Mouse (Mus musculus) kidney, postnatal 0 days (tissue): ENCODE results near the gene Kidins220. TPM values are rescaled to one million over a fixed set of nuclear protein-coding genes. Genes with fewer than 3 reads are reported as not detected.

Experiments
- ATAC-seq: fragments of 200-750 bp; cut with Nextera tagmentation; replicated peaks from 2 replicates; pipeline ENCODE4 v1.8.0; 2017; ENCODE audit warnings: low read depth, moderate number of reproducible peaks, moderate TSS enrichment, moderate library complexity; ENCODE audit not compliant: low FRiP score
- DNase-seq: peaks from one replicate; pipeline ENCODE4 v3.0.0-alpha.2; 2016; ENCODE audit warnings: low spot score
- H3K27ac ChIP-seq: fragments of 300-500 bp; sonication (generic); 2 replicates; pipeline ENCODE4 v1.5.1; 2014; ENCODE audit warnings: mild to moderate bottlenecking
- H3K27me3 ChIP-seq: fragments of 300-500 bp; sonication (generic); 2 replicates; pipeline ENCODE4 v1.6.1; 2014; ENCODE audit warnings: low read length, mixed read lengths; ENCODE audit not compliant: insufficient read depth
- H3K36me3 ChIP-seq: fragments of 300-500 bp; sonication (generic); 2 replicates; pipeline ENCODE4 v1.6.1; 2014; ENCODE audit warnings: low read length, mixed read lengths; ENCODE audit not compliant: insufficient read depth
- H3K4me1 ChIP-seq: fragments of 300-500 bp; sonication (generic); replicated peaks from 2 replicates; pipeline ENCODE4 v1.6.1; 2014; ENCODE audit warnings: antibody characterized with exemption, low read length, mixed read lengths; ENCODE audit not compliant: insufficient read depth
- H3K4me2 ChIP-seq: fragments of 300-500 bp; sonication (generic); 2 replicates; pipeline ENCODE4 v1.6.1; 2014; ENCODE audit warnings: mild to moderate bottlenecking, low read length, moderate library complexity, mixed read lengths
- H3K4me3 ChIP-seq: fragments of 300-500 bp; sonication (generic); replicated peaks from 2 replicates; pipeline ENCODE4 v1.5.1; 2014; ENCODE audit warnings: low read depth, low read length
- H3K9ac ChIP-seq: fragments of 300-500 bp; sonication (generic); 2 replicates; pipeline ENCODE4 v1.6.1; 2014; ENCODE audit warnings: low read depth, low read length
- H3K9me3 ChIP-seq: fragments of 300-500 bp; sonication (generic); replicated peaks from 2 replicates; pipeline ENCODE4 v1.6.1; 2016; ENCODE audit warnings: low read length, inconsistent platforms, mixed read lengths
- CTCF ChIP-seq: IDR thresholded peaks from 2 replicates; pipeline ENCODE4 v1.5.1; 2016; ENCODE audit warnings: antibody characterized with exemption, low read depth, mild to moderate bottlenecking, moderate library complexity
- WGBS: fragments of 180-500 bp; shearing (Covaris S2); extraction: QIAGEN DNeasy Blood & Tissue Kit; methylation state at CpG from one replicate; pipeline ENCODE4 v1.1.7; 2014; 5-methylcytosine and 5-hydroxymethylcytosine counted together
- polyA plus RNA-seq: library from polyadenylated mRNA; unstranded; fragments of >200 nt; fragmentation: Nextera tagmentation; extraction: Ambion mirVana; gene quantifications from 2 replicates; pipeline ENCODE4 v1.2.1, GENCODE M21; 2015

Gene Kidins220
- polyA plus RNA-seq, 1 experiment from 2014 or later, result 25.1 TPM

DNA sequence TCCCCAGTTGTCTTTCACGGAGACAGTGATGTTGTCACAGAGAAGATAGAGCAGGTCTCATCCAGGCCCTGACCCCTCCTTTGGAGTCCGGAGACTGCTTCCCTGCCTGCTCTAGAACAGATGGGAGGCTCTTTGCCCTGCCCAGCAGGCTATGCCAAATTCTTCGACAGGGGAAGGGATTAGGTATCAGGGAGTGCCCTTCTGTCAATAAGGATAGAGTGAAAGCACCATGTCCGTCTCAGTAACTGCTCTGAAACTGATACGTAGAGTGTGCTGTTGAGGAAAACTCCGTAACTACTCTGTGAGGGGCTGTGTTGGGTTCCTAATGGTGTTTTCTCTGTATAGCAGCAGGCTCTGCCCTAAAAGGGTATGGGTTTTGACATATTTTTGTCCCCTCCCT, 42.6 kb upstream of the Kidins220 start:
- 0 out of 2 replicates have a peak, but pooled peaks cover 10% of the 10 kb centered on the region for H3K4me1 ChIP-seq
- H3K4me2 ChIP-seq, result no peak overlapping the region
- no peak overlapping the region for H3K9ac ChIP-seq
- TF ChIP-seq CTCF, result no peak
- H3K4me3 ChIP-seq, result no peak overlapping the region
- no peaks in the 10 kb centered on the region for H3K36me3 ChIP-seq
- H3K27ac ChIP-seq, result no peak overlapping the region
- DNase-seq, result peak; percentile 88
- 55% methylated on average over 6 of the region's 6 CpGs for WGBS
- no peaks in the 10 kb centered on the region for H3K27me3 ChIP-seq
- no peaks in the 10 kb centered on the region for H3K9me3 ChIP-seq
- peak; percentile 31; the same call in 1 of the 2 replicates for ATAC-seq

- TF ChIP-seq CTCF, result no peak
- no peaks in the 10 kb centered on the region for H3K36me3 ChIP-seq
- 82% methylated on average over 1 of the region's 1 CpGs for WGBS
Measured at GRCm38 (mm10) chr12:24933206-24933775, 41.4 kb upstream of the Kidins220 start.

GRCm38 (mm10) chr12:24933996-24934395, 40.7 kb upstream of the Kidins220 start:
- Histone ChIP-seq H3K27me3 (no peaks in the 10 kb centered on the region), H3K36me3 (0 out of 2 replicates have a peak, but pooled peaks cover 1% of the 10 kb centered on the region), H3K4me1 (0 out of 2 replicates have a peak, but pooled peaks cover 6% of the 10 kb centered on the region), H3K4me2 (no peak overlapping the region), H3K9me3 (no peaks in the 10 kb centered on the region), H3K9ac (no peak overlapping the region), H3K27ac (peak overlapping the region; percentile 8; the same call in 1 of the 2 replicates), H3K4me3 (no peak overlapping the region)
- TF ChIP-seq CTCF, result no peak
- ATAC-seq (no peak), DNase-seq (peak; percentile 44)
- WGBS, result 49% methylated on average over 3 of the region's 3 CpGs

More at GRCm38 (mm10) chr12:24933206-24933775, 41.4 kb upstream of the Kidins220 start:
- DNase-seq (no peak), ATAC-seq (no peak)
- no peaks in the 10 kb centered on the region for H3K27me3 ChIP-seq
- H3K27ac ChIP-seq, result 0 out of 2 replicates have a peak overlapping the region, but pooled peaks have one; percentile 8
- no peak overlapping the region for H3K4me2 ChIP-seq
- 0 out of 2 replicates have a peak, but pooled peaks cover 9% of the 10 kb centered on the region for H3K4me1 ChIP-seq
- H3K9ac ChIP-seq, result no peak overlapping the region
- H3K4me3 ChIP-seq, result no peak overlapping the region
- H3K9me3 ChIP-seq, result no peaks in the 10 kb centered on the region

- Histone ChIP-seq H3K27ac (no peak overlapping the region), H3K9ac (no peak overlapping the region), H3K4me3 (no peak overlapping the region), H3K36me3 (peaks cover 8% of the 10 kb centered on the region; the same call in 1 of the 2 replicates), H3K9me3 (no peaks in the 10 kb centered on the region), H3K4me1 (0 out of 2 replicates have a peak, but pooled peaks cover 6% of the 10 kb centered on the region), H3K4me2 (no peak overlapping the region), H3K27me3 (no peaks in the 10 kb centered on the region)
- TF ChIP-seq CTCF, result no peak
- ATAC-seq (no peak), DNase-seq (no peak)
- 44% methylated on average over 1 of the region's 1 CpGs for WGBS
Measured at GRCm38 (mm10) chr12:24936281-24936680, 38.4 kb upstream of the Kidins220 start.

DNA sequence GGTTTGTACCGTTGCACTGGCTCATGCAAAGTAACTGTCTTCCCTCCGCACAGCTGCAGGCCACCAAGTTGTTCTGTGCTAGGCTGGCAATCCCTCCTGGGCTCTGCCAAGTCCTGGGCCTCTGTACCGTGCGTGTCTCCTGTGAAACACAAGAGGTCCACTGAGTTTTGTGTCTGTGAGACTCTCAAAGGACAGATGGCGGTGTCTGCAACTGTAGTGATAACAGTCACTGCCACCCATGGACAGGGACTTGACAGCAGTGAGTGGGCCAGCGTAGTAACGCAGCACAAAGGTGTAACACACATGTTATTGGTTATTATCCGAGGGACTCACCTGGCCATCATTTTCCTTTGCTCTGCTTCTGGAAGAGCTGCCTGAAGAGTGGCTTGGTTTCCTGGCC, 35.4 kb upstream of the Kidins220 start:
- no peak for TF ChIP-seq CTCF
- no peak overlapping the region for H3K27ac ChIP-seq
- no peaks in the 10 kb centered on the region for H3K27me3 ChIP-seq
- H3K4me2 ChIP-seq, result no peak overlapping the region
- ATAC-seq, result no peak
- DNase-seq, result no peak
- peaks cover 11% of the 10 kb centered on the region; the same call in 1 of the 2 replicates for H3K36me3 ChIP-seq
- no peaks in the 10 kb centered on the region for H3K9me3 ChIP-seq
- H3K4me1 ChIP-seq, result no peaks in the 10 kb centered on the region
- no peak overlapping the region for H3K9ac ChIP-seq
- H3K4me3 ChIP-seq, result no peak overlapping the region
- WGBS, result 94% methylated on average over 8 of the region's 8 CpGs

DNA sequence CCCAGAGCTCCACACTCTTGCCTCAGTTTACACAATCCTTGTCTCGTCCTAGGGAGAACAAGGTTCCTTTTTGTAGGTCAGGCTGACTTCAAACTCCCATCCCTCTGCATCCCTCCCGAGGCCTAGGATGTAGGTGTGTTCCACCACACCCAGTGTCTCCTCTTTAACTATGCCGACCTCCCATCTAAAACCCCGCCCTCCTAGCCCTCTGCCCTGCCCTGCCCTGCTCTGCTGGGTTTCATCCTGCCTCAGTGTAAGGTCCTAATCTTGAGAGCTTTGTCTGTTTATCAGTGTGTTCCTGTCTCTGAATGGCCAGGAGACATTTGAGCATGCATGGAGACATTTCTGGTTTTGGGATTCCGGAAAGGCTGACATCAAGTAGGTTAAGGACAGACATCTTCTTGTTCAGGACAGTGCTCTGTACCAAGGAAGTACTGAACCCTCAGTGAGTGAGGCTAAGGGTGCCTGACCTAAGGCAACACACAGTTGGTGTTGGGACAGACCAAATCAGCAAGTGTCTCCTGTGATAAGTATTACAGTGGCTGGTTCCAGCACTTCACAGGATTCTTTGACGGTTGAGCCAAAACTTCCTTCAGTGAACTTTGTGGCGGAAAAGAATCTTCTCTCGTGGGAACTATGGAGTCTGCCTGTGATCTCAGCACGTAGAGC, 32.0 kb upstream of the Kidins220 start:
- Histone ChIP-seq H3K4me2 (no peak overlapping the region), H3K4me3 (no peak overlapping the region), H3K9me3 (no peaks in the 10 kb centered on the region), H3K9ac (no peak overlapping the region), H3K4me1 (no peaks in the 10 kb centered on the region), H3K36me3 (peaks cover 11% of the 10 kb centered on the region; the same call in 1 of the 2 replicates), H3K27ac (no peak overlapping the region), H3K27me3 (no peaks in the 10 kb centered on the region)
- TF ChIP-seq CTCF, result no peak
- WGBS, result 81% methylated on average over 9 of the region's 9 CpGs
- ATAC-seq (no peak), DNase-seq (no peak)
